Mouse (Mus musculus): ENCODE measurements around the gene Nr2f2.

GRCm38 (mm10) chr7:70381409-70382244 lies 15.1 kb upstream of the Nr2f2 start:
- TF ChIP-seq CTCF (IDR thresholded peaks at IDR 0.05; ENCODE audit: control insufficient read depth, insufficient read depth, insufficient read length), result no peak
- TF ChIP-seq USF1 (IDR thresholded peaks at IDR 0.05; ENCODE audit: low read depth), result no peak
- TF ChIP-seq MYOG (IDR thresholded peaks at IDR 0.05; ENCODE audit: control insufficient read depth, extremely low read depth, insufficient read length), result no peak

Measured in C2C12 (cell line).